Mouse (Mus musculus): ENCODE data around the gene Nt5c. TPM values are rescaled to one million over a fixed set of nuclear protein-coding genes. Genes with fewer than 3 reads are reported as not detected.
"Not testable (repeated sequence)": the region's sequence is repeated elsewhere in the genome, so short reads cannot be mapped to it uniquely, and the experiment has no call there.

Nt5c gene
- polyA plus RNA-seq, 1 experiment, result not detected

- Histone ChIP-seq H3K4me3 (ENCODE audit: insufficient read depth, low read depth, low read length) (peak overlapping the region; percentile 69), H3K27ac (ENCODE audit: insufficient read depth, low read depth, low read length) (no peak overlapping the region), H3K4me1 (ENCODE audit: control insufficient read depth, insufficient read depth, low read length) (peaks cover 21% of the 10 kb centered on the region)
- 19% methylated on average over 8 of the region's 8 CpGs for WGBS
- TF ChIP-seq POLR2A (IDR thresholded peaks at IDR 0.05; ENCODE audit: insufficient read depth, low read depth, low read length), result no peak
- no peak for TF ChIP-seq CTCF (IDR thresholded peaks at IDR 0.05; ENCODE audit: insufficient read depth, low read depth, low read length)
These were observed 20.9 kb upstream of the Nt5c start for GRCm38 (mm10) chr11:115512407-115513183.

DNA sequence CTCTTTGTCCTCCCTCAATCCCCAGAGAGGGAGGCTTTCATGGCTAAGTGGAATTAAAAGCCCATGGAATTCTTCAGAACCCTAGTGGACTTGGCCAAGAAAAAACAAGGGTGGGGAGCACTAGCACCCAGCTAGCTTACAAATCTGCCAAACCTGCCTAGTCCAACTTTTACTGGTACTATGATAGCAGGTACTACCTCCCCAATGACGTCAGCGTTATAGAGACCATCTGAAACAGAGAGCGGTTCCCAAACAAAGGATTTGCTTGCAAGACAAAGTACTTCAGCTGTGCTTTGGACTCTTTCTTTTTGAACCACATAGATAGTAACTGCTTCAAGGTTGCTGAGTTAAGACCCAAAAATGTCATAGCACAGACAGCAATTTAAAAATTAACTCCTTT is 20.3 kb upstream of the Nt5c start:
- 19% methylated on average over 3 of the region's 3 CpGs for WGBS
- TF ChIP-seq POLR2A (IDR thresholded peaks at IDR 0.05; ENCODE audit: insufficient read depth, low read depth, low read length), result no peak
- TF ChIP-seq CTCF (IDR thresholded peaks at IDR 0.05; ENCODE audit: insufficient read depth, low read depth, low read length), result no peak
- Histone ChIP-seq H3K27ac (ENCODE audit: insufficient read depth, low read depth, low read length) (no peak overlapping the region), H3K4me1 (ENCODE audit: control insufficient read depth, insufficient read depth, low read length) (peaks cover 23% of the 10 kb centered on the region), H3K4me3 (ENCODE audit: insufficient read depth, low read depth, low read length) (no peak overlapping the region)

GRCm38 (mm10) chr11:115511121-115511520 is 19.5 kb upstream of the Nt5c start:
- H3K27ac ChIP-seq (ENCODE audit: insufficient read depth, low read depth, low read length), result no peak overlapping the region
- TF ChIP-seq POLR2A (IDR thresholded peaks at IDR 0.05; ENCODE audit: insufficient read depth, low read depth, low read length) (no peak), CTCF (IDR thresholded peaks at IDR 0.05; ENCODE audit: insufficient read depth, low read depth, low read length) (no peak)
- H3K4me3 ChIP-seq (ENCODE audit: insufficient read depth, low read depth, low read length), result no peak overlapping the region
- peaks cover 24% of the 10 kb centered on the region for H3K4me1 ChIP-seq (ENCODE audit: control insufficient read depth, insufficient read depth, low read length)
- WGBS, result 69% methylated on average over 2 of the region's 2 CpGs

- H3K4me1 ChIP-seq (ENCODE audit: control insufficient read depth, insufficient read depth, low read length), result peaks cover 24% of the 10 kb centered on the region
- no peak overlapping the region for H3K27ac ChIP-seq (ENCODE audit: insufficient read depth, low read depth, low read length)
- TF ChIP-seq POLR2A (IDR thresholded peaks at IDR 0.05; ENCODE audit: insufficient read depth, low read depth, low read length), result no peak
- no peak for TF ChIP-seq CTCF (IDR thresholded peaks at IDR 0.05; ENCODE audit: insufficient read depth, low read depth, low read length)
- H3K4me3 ChIP-seq (ENCODE audit: insufficient read depth, low read depth, low read length), result no peak overlapping the region
- 58% methylated on average over 5 of the region's 5 CpGs for WGBS
These were observed 18.8 kb upstream of the Nt5c start for GRCm38 (mm10) chr11:115510507-115510888.

- TF ChIP-seq CTCF (IDR thresholded peaks at IDR 0.05; ENCODE audit: insufficient read depth, low read depth, low read length), result no peak
- no peak for TF ChIP-seq POLR2A (IDR thresholded peaks at IDR 0.05; ENCODE audit: insufficient read depth, low read depth, low read length)
- peaks cover 24% of the 10 kb centered on the region for H3K4me1 ChIP-seq (ENCODE audit: control insufficient read depth, insufficient read depth, low read length)
- no peak overlapping the region for H3K27ac ChIP-seq (ENCODE audit: insufficient read depth, low read depth, low read length)
- H3K4me3 ChIP-seq (ENCODE audit: insufficient read depth, low read depth, low read length), result no peak overlapping the region
- WGBS, result 36% methylated on average over 6 of the region's 6 CpGs
These were observed 18.3 kb upstream of the Nt5c start for GRCm38 (mm10) chr11:115509773-115510506.

GRCm38 (mm10) chr11:115508061-115508460 is 16.4 kb upstream of the Nt5c start:
- TF ChIP-seq POLR2A (IDR thresholded peaks at IDR 0.05; ENCODE audit: insufficient read depth, low read depth, low read length) (no peak), CTCF (IDR thresholded peaks at IDR 0.05; ENCODE audit: insufficient read depth, low read depth, low read length) (no peak)
- Histone ChIP-seq H3K4me1 (ENCODE audit: control insufficient read depth, insufficient read depth, low read length) (peaks cover 20% of the 10 kb centered on the region), H3K27ac (ENCODE audit: insufficient read depth, low read depth, low read length) (no peak overlapping the region), H3K4me3 (ENCODE audit: insufficient read depth, low read depth, low read length) (no peak overlapping the region)
- 83% methylated on average over 2 of the region's 2 CpGs for WGBS

DNA sequence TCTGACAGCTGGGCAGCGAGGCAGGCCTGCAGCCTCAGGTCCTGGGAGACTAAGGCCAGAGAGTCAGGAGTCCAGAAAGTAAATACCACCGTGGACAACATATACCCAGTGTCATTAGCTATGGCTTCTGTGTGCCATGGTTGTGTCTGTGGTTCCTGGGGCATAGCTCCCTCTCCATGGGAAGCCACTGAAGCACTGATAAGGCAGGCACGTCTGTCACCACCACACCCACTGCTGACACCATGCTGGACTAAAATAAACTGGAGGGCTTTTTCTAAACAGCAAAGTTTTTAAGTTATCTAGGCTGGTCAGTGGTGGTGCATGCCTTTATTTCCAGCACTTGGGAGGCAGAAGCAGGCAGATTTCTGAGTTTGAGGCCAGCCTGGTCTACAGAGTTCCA is 14.9 kb upstream of the Nt5c start:
- Histone ChIP-seq H3K4me1 (ENCODE audit: control insufficient read depth, insufficient read depth, low read length) (peaks cover 17% of the 10 kb centered on the region), H3K4me3 (ENCODE audit: insufficient read depth, low read depth, low read length) (no peak overlapping the region), H3K27ac (ENCODE audit: insufficient read depth, low read depth, low read length) (no peak overlapping the region)
- TF ChIP-seq CTCF (IDR thresholded peaks at IDR 0.05; ENCODE audit: insufficient read depth, low read depth, low read length) (no peak), POLR2A (IDR thresholded peaks at IDR 0.05; ENCODE audit: insufficient read depth, low read depth, low read length) (no peak)
- WGBS, result 80% methylated on average over 3 of the region's 3 CpGs

GRCm38 (mm10) chr11:115502636-115503035 is 11.0 kb upstream of the Nt5c start:
- 96% methylated on average over 6 of the region's 6 CpGs for WGBS

GRCm38 (mm10) chr11:115496559-115496958 is 4.9 kb upstream of the Nt5c start:
- 92% methylated on average over 9 of the region's 9 CpGs for WGBS
- H3K4me3 ChIP-seq (ENCODE audit: insufficient read depth, low read depth, low read length); H3K27ac ChIP-seq (ENCODE audit: insufficient read depth, low read depth, low read length); H3K4me1 ChIP-seq (ENCODE audit: control insufficient read depth, insufficient read depth, low read length): not testable (repeated sequence)

More at GRCm38 (mm10) chr11:115502636-115503035, 11.0 kb upstream of the Nt5c start:
- Histone ChIP-seq H3K4me1 (ENCODE audit: control insufficient read depth, insufficient read depth, low read length) (0 out of 2 replicates have a peak, but pooled peaks cover 3% of the 10 kb centered on the region), H3K4me3 (ENCODE audit: insufficient read depth, low read depth, low read length) (no peak overlapping the region), H3K27ac (ENCODE audit: insufficient read depth, low read depth, low read length) (no peak overlapping the region)
- TF ChIP-seq POLR2A (IDR thresholded peaks at IDR 0.05; ENCODE audit: insufficient read depth, low read depth, low read length) (no peak), CTCF (IDR thresholded peaks at IDR 0.05; ENCODE audit: insufficient read depth, low read depth, low read length) (no peak)
